Mouse (Mus musculus) spleen, adult 10 weeks (tissue): ENCODE data around the gene Tm7sf2. TPM values are rescaled to one million over a fixed set of nuclear protein-coding genes. Genes with fewer than 3 reads are reported as not detected.

Experiments
- polyA plus RNA-seq: library from polyadenylated mRNA; stranded (reverse); fragments of 350-450 nt; fragmentation: Illumina TruSeq; extraction: RNeasy Lipid Tissue Mini Kit (QIAGEN cat#74804); gene quantifications from one replicate; pipeline ENCODE4 v1.2.3, GENCODE M21; 2015; ENCODE audit warnings: low replicate concordance; ENCODE audit not compliant: insufficient read depth

The Tm7sf2 gene
- polyA plus RNA-seq = 8.7 TPM

GRCm38 (mm10) chr19:6067724-6068415, at the start of gene Tm7sf2:
Tm7sf2 (minus strand) TSS chr19:6068373.

GRCm38 (mm10) chr19:6105586-6105985, 37.4 kb upstream of the Tm7sf2 start, which contains the start of gene Naaladl1:
Naaladl1 (plus strand) TSS chr19:6105782.

GRCm38 (mm10) chr19:6094119-6094518, 25.9 kb upstream of the Tm7sf2 start, which contains the start of gene AC131692.1:
AC131692.1 (plus strand) TSS chr19:6094419.

GRCm38 (mm10) chr19:6084478-6085248, 16.5 kb upstream of the Tm7sf2 start, which contains the start of the genes Zfpl1 and Cdca5:
Zfpl1 (minus strand) TSS chr19:6084956.
Cdca5 (plus strand) TSS chr19:6084983.

GRCm38 (mm10) chr19:6082156-6082555, 14.0 kb upstream of the Tm7sf2 start, which contains the start of gene Gm28374:
Gm28374 (minus strand) TSS chr19:6082256.

GRCm38 (mm10) chr19:6079983-6080480, 11.9 kb upstream of the Tm7sf2 start, which contains the start of gene Tmem262:
Tmem262 (plus strand) TSS chr19:6080033.

GRCm38 (mm10) chr19:6076564-6077393, 8.6 kb upstream of the Tm7sf2 start, which contains the start of gene Vps51:
Vps51 (minus strand) TSS chr19:6077231.

GRCm38 (mm10) chr19:6061021-6061533, 7.1 kb downstream of the Tm7sf2 start, which contains the start of gene Znhit2:
Znhit2 (plus strand) TSS chr19:6061192.

GRCm38 (mm10) chr19:6057313-6058096, 10.7 kb downstream of the Tm7sf2 start, which contains the start of the genes Mrpl49 and Fau:
Mrpl49 (minus strand) TSS chr19:6057785.
Fau (plus strand) TSS chr19:6057844.

GRCm38 (mm10) chr19:6046294-6047153, 21.6 kb downstream of the Tm7sf2 start, which contains the start of gene Syvn1:
Syvn1 (plus strand) TSS chr19:6046576.

GRCm38 (mm10) chr19:6015511-6016315, 52.5 kb downstream of the Tm7sf2 start, which contains the start of gene Capn1:
Capn1 (minus strand) TSS chr19:6015897.

Other genes with a start within 250 kb of the Tm7sf2 start
- 18.0 TPM for gene Frmd8, start 193.1 kb downstream of the Tm7sf2 start, polyA plus RNA-seq
- 35.5 TPM for gene Slc25a45, start 190.6 kb downstream of the Tm7sf2 start, polyA plus RNA-seq
- 0.84 TPM for gene Tigd3, start 174.2 kb downstream of the Tm7sf2 start, polyA plus RNA-seq
- 103 TPM for gene Dpf2, start 155.4 kb downstream of the Tm7sf2 start, polyA plus RNA-seq
- 6.4 TPM for gene Cdc42ep2, start 143.6 kb downstream of the Tm7sf2 start, polyA plus RNA-seq
- 30.6 TPM for gene Pola2, start 104.2 kb downstream of the Tm7sf2 start, polyA plus RNA-seq
- not detected for gene Slc22a20, start 82.2 kb downstream of the Tm7sf2 start, polyA plus RNA-seq
- gene Capn1, start 52.5 kb downstream of the Tm7sf2 start, polyA plus RNA-seq = 28.9 TPM
- 42.1 TPM for gene Syvn1, start 21.8 kb downstream of the Tm7sf2 start, polyA plus RNA-seq
- gene Mrpl49, start 10.6 kb downstream of the Tm7sf2 start, polyA plus RNA-seq = 48.0 TPM
- gene Fau, start 10.5 kb downstream of the Tm7sf2 start, polyA plus RNA-seq = 1,233 TPM
- gene Znhit2, start 7.2 kb downstream of the Tm7sf2 start, polyA plus RNA-seq = 0.99 TPM
- gene Vps51, start 8.9 kb upstream of the Tm7sf2 start, polyA plus RNA-seq = 47.4 TPM
- not detected for gene Tmem262, start 11.7 kb upstream of the Tm7sf2 start, polyA plus RNA-seq
- gene Gm28374, start 13.9 kb upstream of the Tm7sf2 start, polyA plus RNA-seq = not detected
- 12.9 TPM for gene Zfpl1, start 16.6 kb upstream of the Tm7sf2 start, polyA plus RNA-seq
- gene Cdca5, start 16.6 kb upstream of the Tm7sf2 start, polyA plus RNA-seq = 8.2 TPM
- gene AC131692.1, start 26.0 kb upstream of the Tm7sf2 start, polyA plus RNA-seq = 0.47 TPM
- not detected for gene Naaladl1, start 37.4 kb upstream of the Tm7sf2 start, polyA plus RNA-seq
- 4.3 TPM for gene Sac3d1, start 50.3 kb upstream of the Tm7sf2 start, polyA plus RNA-seq
- gene Snx15, start 59.9 kb upstream of the Tm7sf2 start, polyA plus RNA-seq = 16.4 TPM
- gene Batf2, start 72.6 kb upstream of the Tm7sf2 start, polyA plus RNA-seq = 1.8 TPM
- gene Arl2, start 73.2 kb upstream of the Tm7sf2 start, polyA plus RNA-seq = 11.0 TPM
- not detected for gene Majin, start 116.0 kb upstream of the Tm7sf2 start, polyA plus RNA-seq
- not detected for gene Gpha2, start 158.0 kb upstream of the Tm7sf2 start, polyA plus RNA-seq
- 11.9 TPM for gene Ppp2r5b, start 167.5 kb upstream of the Tm7sf2 start, polyA plus RNA-seq
- 6.0 TPM for gene Atg2a, start 173.3 kb upstream of the Tm7sf2 start, polyA plus RNA-seq
- gene Ehd1, start 208.4 kb upstream of the Tm7sf2 start, polyA plus RNA-seq = 36.3 TPM
- 2.1 TPM for gene Cdc42bpg, start 238.1 kb upstream of the Tm7sf2 start, polyA plus RNA-seq